ENCODE assay signal across 9 mouse cellular contexts in the genomic region with DNA sequence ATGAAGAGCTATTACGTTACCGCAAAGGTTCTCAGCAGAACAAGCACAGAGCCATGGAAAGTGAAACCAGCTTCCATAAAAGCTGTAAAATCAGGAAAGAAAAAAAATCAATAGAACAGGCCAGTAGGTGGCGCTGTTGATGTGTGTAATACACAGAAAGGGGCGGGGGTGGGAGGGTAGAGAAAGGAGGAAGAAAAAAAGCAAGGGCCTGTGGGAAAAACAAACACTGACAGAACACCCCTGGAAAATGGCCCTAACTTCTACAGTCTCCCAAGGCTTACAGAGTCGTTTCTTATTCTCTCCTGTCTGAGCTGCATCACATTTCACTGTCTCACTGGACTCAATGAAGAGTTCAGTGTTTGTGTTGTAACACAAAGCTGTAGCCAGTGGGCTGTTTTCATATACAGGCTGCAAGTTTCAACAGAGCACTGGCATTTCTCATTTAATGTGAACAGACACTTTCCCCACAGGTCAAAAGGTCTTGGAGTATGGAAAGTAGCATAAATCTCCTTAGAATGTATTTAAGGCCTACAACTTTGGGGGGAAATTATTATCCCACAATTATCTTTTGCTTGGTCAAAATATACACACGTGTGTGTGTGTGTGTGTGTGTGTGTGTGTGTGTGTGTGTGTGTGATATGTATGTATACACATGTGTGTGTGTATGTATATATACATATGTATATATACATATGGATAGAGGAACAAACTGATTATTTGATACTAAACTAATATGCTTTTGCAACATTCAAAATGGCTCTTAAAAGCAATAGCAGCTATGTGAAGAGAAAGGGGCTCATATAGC. TPM values are rescaled to one million over a fixed set of nuclear protein-coding genes. Genes with fewer than 3 reads are reported as not detected.
DNase-seq lines count a peak whose midpoint lies in the region; ATAC-seq and TF ChIP-seq lines count a peak whose summit lies in the region.
"Had no signal": no experiment of that assay in that cellular context is flagged by ENCODE, and none has a peak within 500 bp of the region (broad histone marks: within the 10 kb centered on the region; RNA-seq: fewer than 3 reads in every experiment).

No protein-coding gene starts in this region.

- H3K27ac ChIP-seq in forebrain, embryonic 13.5 days, result no peak overlapping the region

- no peak for TF ChIP-seq POLR2A in lung, adult 2 months (IDR thresholded peaks at IDR 0.05; ENCODE audit: borderline replicate concordance, extremely low read depth, low read depth, low read length)

- no peak overlapping the region for H3K4me2 ChIP-seq in forebrain, embryonic 13.5 days

- DNase-seq in NIH3T3 (ENCODE audit: low read depth), result peak; percentile 98
- peak; percentile 77 for DNase-seq in heart, postnatal 4 days
- peak; percentile 17 to 77 for DNase-seq in layer of hippocampus, adult 18-20 months (ENCODE audit: low spot score in 2 of 2)
- DNase-seq in lung, adult 2 months, result peak; percentile 37
- DNase-seq in ovary, postnatal 14 days (ENCODE audit: low spot score), result peak; percentile 63
- no peak for DNase-seq in spleen, adult 12 weeks (ENCODE audit: low spot score)

- ATAC-seq in cerebellum, adult (ENCODE audit: insufficient number of reproducible peaks, low FRiP score, low TSS enrichment), result peak; percentile 80
- ATAC-seq in forebrain, embryonic 13.5 days, result peak; percentile 93

- H3K4me1 ChIP-seq in forebrain, embryonic 13.5 days, result no peaks in the 10 kb centered on the region
- H3K4me1 ChIP-seq in lung, adult 2 months (ENCODE audit: control insufficient read depth, insufficient read depth, low read length), result peaks cover 2% of the 10 kb centered on the region; the same call in 1 of the 2 replicates

- no peaks in the 10 kb centered on the region for H3K9me3 ChIP-seq in forebrain, embryonic 13.5 days (replicated peaks)

- 13% methylated on average over 6 of the region's 6 CpGs for WGBS in forebrain, embryonic 13.5 days
- 12% methylated on average over 6 of the region's 6 CpGs for WGBS in lung, adult 2 months

- peak; percentile 7; the same call in 1 of the 2 replicates for TF ChIP-seq CTCF in lung, adult 2 months (IDR thresholded peaks at IDR 0.05; ENCODE audit: insufficient read depth, low read length)

- no peaks in the 10 kb centered on the region for H3K27me3 ChIP-seq in forebrain, embryonic 13.5 days

- no peak overlapping the region for H3K9ac ChIP-seq in forebrain, embryonic 13.5 days

- H3K4me3 ChIP-seq in forebrain, embryonic 13.5 days, result no peak overlapping the region
- H3K4me3 ChIP-seq in lung, adult 2 months (replicated peaks; ENCODE audit: extremely low read depth, low read depth, low read length), result peak overlapping the region; percentile 28

- H3K36me3 ChIP-seq in forebrain, embryonic 13.5 days (ENCODE audit: poor library complexity, severe bottlenecking), result no peaks in the 10 kb centered on the region

RNA-seq across cellular contexts. Expression of gene Ankef1, which starts 15.7 kb away (rescaled TPM):
- 0.46 and 1.0 TPM in 2 replicates for polyA plus RNA-seq in forebrain, embryonic 13.5 days (2015; fragmentation: Nextera tagmentation; extraction: Ambion mirVana)
- total RNA-seq in heart, postnatal 4 days (2021), result under 1 TPM in 1 of 2 experiments, not detected in 1; 0.27 TPM
- total RNA-seq in layer of hippocampus, adult 18-20 months (2021), result 1 to 10 TPM; 1.9 to 2.3 TPM
- 0.62 and 0.77 TPM in 2 replicates for polyA plus RNA-seq in lung, adult 2 months (2012; rRNA removed)
- total RNA-seq: neutrophil, adult 5-6 weeks had no signal
